Mouse (Mus musculus): ENCODE data around the gene Rufy1.

DNA sequence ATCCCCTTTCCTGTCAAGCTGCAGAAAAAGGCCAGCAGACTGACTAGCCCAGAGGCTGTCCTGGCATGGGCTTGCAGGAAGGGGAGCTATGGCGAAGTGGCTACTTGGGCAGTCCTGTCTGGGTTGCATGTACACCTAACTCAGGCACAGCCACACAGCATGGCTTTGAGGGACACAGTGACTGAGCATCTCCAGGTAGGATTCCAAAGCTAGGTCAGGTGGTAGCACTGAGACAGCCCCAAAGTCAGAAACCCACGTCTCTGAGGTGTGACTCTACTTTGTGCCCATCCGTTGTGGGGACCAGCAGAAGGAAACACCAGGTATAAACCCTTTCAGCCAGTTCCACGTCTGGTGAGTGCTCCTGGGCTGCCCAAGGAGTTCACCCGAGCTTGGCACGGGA is 37.6 kb downstream of the Rufy1 start:
- TF ChIP-seq CTCF (IDR thresholded peaks at IDR 0.05; ENCODE audit: extremely low read depth, insufficient read depth, insufficient read length, insufficient replicate concordance) (no peak), POLR2A (IDR thresholded peaks at IDR 0.05; ENCODE audit: low read depth, low read length) (no peak)
